Mouse (Mus musculus) G1E (cell line): ENCODE data around the gene 1700030K09Rik.

Experiments used
- CTCF ChIP-seq: IDR thresholded peaks from 2 replicates; pipeline ENCODE4 v1.5.1; 2012; ENCODE audit warnings: low read depth, low read length, inconsistent platforms, mixed read lengths
- GATA1 ChIP-seq: IDR thresholded peaks from 2 replicates; pipeline ENCODE4 v1.6.1; 2012; ENCODE audit warnings: borderline replicate concordance, low read length, inconsistent platforms, mixed read lengths
- GATA2 ChIP-seq: IDR thresholded peaks from 2 replicates; pipeline ENCODE4 v1.6.1; 2012; ENCODE audit warnings: low read depth, low read length, inconsistent platforms, borderline replicate concordance
- POLR2AphosphoS5 ChIP-seq: IDR thresholded peaks from 2 replicates; pipeline ENCODE4 v1.6.1; 2012; ENCODE audit warnings: low read depth, low read length, inconsistent platforms; ENCODE audit not compliant: insufficient replicate concordance
- TAL1 ChIP-seq: conservative IDR thresholded peaks from 2 replicates; pipeline ENCODE4 v1.6.1; 2012; ENCODE audit warnings: low read depth, low read length, inconsistent platforms, mixed read lengths

- TF ChIP-seq CTCF (no peak), GATA1 (no peak), POLR2AphosphoS5 (no peak), GATA2 (no peak), TAL1 (no peak)
These were observed 60.5 kb downstream of the 1700030K09Rik start for GRCm38 (mm10) chr8:72504137-72504536.
